Mouse (Mus musculus): ENCODE data around the gene Erp29. TPM values are rescaled to one million over a fixed set of nuclear protein-coding genes. Genes with fewer than 3 reads are reported as not detected.

The Erp29 gene
- polyA plus RNA-seq, 1 experiment = 365 TPM

- H3K4me1 ChIP-seq (ENCODE audit: control insufficient read depth, insufficient read depth, low read length) = peaks cover 15% of the 10 kb centered on the region
- no peak overlapping the region for H3K4me3 ChIP-seq (ENCODE audit: insufficient read depth, low read length)
- H3K27ac ChIP-seq (ENCODE audit: insufficient read depth, low read depth, low read length) = no peak overlapping the region
- TF ChIP-seq POLR2A (IDR thresholded peaks at IDR 0.05; ENCODE audit: borderline replicate concordance, low read depth, low read length) (no peak), CTCF (IDR thresholded peaks at IDR 0.05; ENCODE audit: low read depth, low read length) (no peak)
Observed at GRCm38 (mm10) chr5:121395621-121396020, 56.7 kb downstream of the Erp29 start.

GRCm38 (mm10) chr5:121393402-121393801 is 58.9 kb downstream of the Erp29 start:
- Histone ChIP-seq H3K27ac (ENCODE audit: insufficient read depth, low read depth, low read length) (no peak overlapping the region), H3K4me1 (ENCODE audit: control insufficient read depth, insufficient read depth, low read length) (peaks cover 6% of the 10 kb centered on the region; the same call in 1 of the 2 replicates), H3K4me3 (ENCODE audit: insufficient read depth, low read length) (no peak overlapping the region)
- TF ChIP-seq CTCF (IDR thresholded peaks at IDR 0.05; ENCODE audit: low read depth, low read length) = no peak
- TF ChIP-seq POLR2A (IDR thresholded peaks at IDR 0.05; ENCODE audit: borderline replicate concordance, low read depth, low read length) = no peak

GRCm38 (mm10) chr5:121392667-121393380 is 59.5 kb downstream of the Erp29 start:
- Histone ChIP-seq H3K4me3 (ENCODE audit: insufficient read depth, low read length) (no peak overlapping the region), H3K4me1 (ENCODE audit: control insufficient read depth, insufficient read depth, low read length) (peaks cover 9% of the 10 kb centered on the region), H3K27ac (ENCODE audit: insufficient read depth, low read depth, low read length) (no peak overlapping the region)
- no peak; the same call in 1 of the 2 replicates for TF ChIP-seq CTCF (IDR thresholded peaks at IDR 0.05; ENCODE audit: low read depth, low read length)
- TF ChIP-seq POLR2A (IDR thresholded peaks at IDR 0.05; ENCODE audit: borderline replicate concordance, low read depth, low read length) = no peak

- Histone ChIP-seq H3K4me1 (ENCODE audit: control insufficient read depth, insufficient read depth, low read length) (peaks cover 19% of the 10 kb centered on the region), H3K27ac (ENCODE audit: insufficient read depth, low read depth, low read length) (peak overlapping the region; percentile 56), H3K4me3 (ENCODE audit: insufficient read depth, low read length) (no peak overlapping the region)
- TF ChIP-seq POLR2A (IDR thresholded peaks at IDR 0.05; ENCODE audit: borderline replicate concordance, low read depth, low read length) (no peak), CTCF (IDR thresholded peaks at IDR 0.05; ENCODE audit: low read depth, low read length) (no peak)
Observed at GRCm38 (mm10) chr5:121389691-121390090, 62.6 kb downstream of the Erp29 start.

GRCm38 (mm10) chr5:121389106-121389505 is 63.2 kb downstream of the Erp29 start:
- peaks cover 19% of the 10 kb centered on the region for H3K4me1 ChIP-seq (ENCODE audit: control insufficient read depth, insufficient read depth, low read length)
- H3K4me3 ChIP-seq (ENCODE audit: insufficient read depth, low read length) = peak overlapping the region; percentile 4; the same call in 1 of the 2 replicates
- H3K27ac ChIP-seq (ENCODE audit: insufficient read depth, low read depth, low read length) = peak overlapping the region; percentile 56
- TF ChIP-seq POLR2A (IDR thresholded peaks at IDR 0.05; ENCODE audit: borderline replicate concordance, low read depth, low read length) (no peak), CTCF (IDR thresholded peaks at IDR 0.05; ENCODE audit: low read depth, low read length) (no peak)

GRCm38 (mm10) chr5:121387126-121387525 is 65.2 kb downstream of the Erp29 start:
- peaks cover 31% of the 10 kb centered on the region for H3K4me1 ChIP-seq (ENCODE audit: control insufficient read depth, insufficient read depth, low read length)
- no peak for TF ChIP-seq POLR2A (IDR thresholded peaks at IDR 0.05; ENCODE audit: borderline replicate concordance, low read depth, low read length)
- no peak for TF ChIP-seq CTCF (IDR thresholded peaks at IDR 0.05; ENCODE audit: low read depth, low read length)
- H3K4me3 ChIP-seq (ENCODE audit: insufficient read depth, low read length) = no peak overlapping the region
- peak overlapping the region; percentile 76 for H3K27ac ChIP-seq (ENCODE audit: insufficient read depth, low read depth, low read length)

- H3K4me3 ChIP-seq (ENCODE audit: insufficient read depth, low read length) = peak overlapping the region; percentile 58
- H3K27ac ChIP-seq (ENCODE audit: insufficient read depth, low read depth, low read length) = peak overlapping the region; percentile 76
- TF ChIP-seq POLR2A (IDR thresholded peaks at IDR 0.05; ENCODE audit: borderline replicate concordance, low read depth, low read length) = no peak
- no peak for TF ChIP-seq CTCF (IDR thresholded peaks at IDR 0.05; ENCODE audit: low read depth, low read length)
- H3K4me1 ChIP-seq (ENCODE audit: control insufficient read depth, insufficient read depth, low read length) = peaks cover 31% of the 10 kb centered on the region
Observed at GRCm38 (mm10) chr5:121386120-121386909, 66.0 kb downstream of the Erp29 start.

- Histone ChIP-seq H3K4me1 (ENCODE audit: control insufficient read depth, insufficient read depth, low read length) (peaks cover 31% of the 10 kb centered on the region), H3K4me3 (ENCODE audit: insufficient read depth, low read length) (peak within 1 kb of the TSS; percentile 70), H3K27ac (ENCODE audit: insufficient read depth, low read depth, low read length) (peak within 1 kb of the TSS; percentile 76)
- TF ChIP-seq CTCF (IDR thresholded peaks at IDR 0.05; ENCODE audit: low read depth, low read length) = no peak
- no peak for TF ChIP-seq POLR2A (IDR thresholded peaks at IDR 0.05; ENCODE audit: borderline replicate concordance, low read depth, low read length)
Observed at GRCm38 (mm10) chr5:121385461-121386119, 66.7 kb downstream of the Erp29 start, which contains the start of gene Trafd1. Trafd1 (minus strand) TSS chr5:121385632.

- Histone ChIP-seq H3K4me1 (ENCODE audit: control insufficient read depth, insufficient read depth, low read length) (peaks cover 31% of the 10 kb centered on the region), H3K4me3 (ENCODE audit: insufficient read depth, low read length) (peak overlapping the region; percentile 70), H3K27ac (ENCODE audit: insufficient read depth, low read depth, low read length) (peak overlapping the region; percentile 67)
- TF ChIP-seq POLR2A (IDR thresholded peaks at IDR 0.05; ENCODE audit: borderline replicate concordance, low read depth, low read length) = no peak
- TF ChIP-seq CTCF (IDR thresholded peaks at IDR 0.05; ENCODE audit: low read depth, low read length) = no peak
Observed at GRCm38 (mm10) chr5:121384757-121385460, 67.4 kb downstream of the Erp29 start.

Measured in bone marrow macrophage, adult 2 months (primary cell).